Mouse (Mus musculus) intestine, embryonic 14.5 days (tissue): ENCODE measurements around the gene Use1. TPM values are rescaled to one million over a fixed set of nuclear protein-coding genes. Genes with fewer than 3 reads are reported as not detected.

ENCODE experiments used
- ATAC-seq: fragments of 200-750 bp; cut with Nextera tagmentation; replicated peaks from 2 replicates; pipeline ENCODE4 v1.8.0; 2017; ENCODE audit warnings: low read depth, moderate number of reproducible peaks, moderate TSS enrichment, moderate library complexity; ENCODE audit not compliant: low FRiP score, low TSS enrichment
- DNase-seq: peaks from one replicate; pipeline ENCODE4 v3.0.0-alpha.2; 2018; ENCODE audit warnings: low spot score
- H3K27ac ChIP-seq: fragments of 300-500 bp; sonication (generic); 2 replicates; pipeline ENCODE4 v1.5.1; 2014; ENCODE audit warnings: low read depth, mild to moderate bottlenecking, control low read depth
- H3K27me3 ChIP-seq: fragments of 300-500 bp; sonication (generic); replicated peaks from 2 replicates; pipeline ENCODE4 v1.6.1; 2014; ENCODE audit warnings: low read length, control low read depth; ENCODE audit not compliant: control insufficient read depth, insufficient read depth
- H3K36me3 ChIP-seq: fragments of 300-500 bp; sonication (generic); 2 replicates; pipeline ENCODE4 v1.6.1; 2014; ENCODE audit warnings: low read length, control low read depth; ENCODE audit not compliant: control insufficient read depth, insufficient read depth
- H3K4me1 ChIP-seq: fragments of 300-500 bp; sonication (generic); replicated peaks from 2 replicates; pipeline ENCODE4 v1.6.1; 2014; ENCODE audit warnings: low read length, control low read depth, mixed read lengths; ENCODE audit not compliant: control insufficient read depth, insufficient read depth
- H3K4me2 ChIP-seq: fragments of 300-500 bp; sonication (generic); 2 replicates; pipeline ENCODE4 v1.6.1; 2014; ENCODE audit warnings: low read length
- H3K4me3 ChIP-seq: fragments of 300-500 bp; sonication (generic); 2 replicates; pipeline ENCODE4 v1.5.1; 2014; ENCODE audit warnings: low read depth, low read length, control low read depth, mixed read lengths
- H3K9ac ChIP-seq: fragments of 300-500 bp; sonication (generic); 2 replicates; pipeline ENCODE4 v1.6.1; 2014; ENCODE audit warnings: mild to moderate bottlenecking, low read length
- H3K9me3 ChIP-seq: fragments of 300-500 bp; sonication (generic); 2 replicates; pipeline ENCODE4 v1.6.1; 2016; ENCODE audit warnings: low read length, control low read depth; ENCODE audit not compliant: control insufficient read depth
- WGBS: fragments of 180-500 bp; shearing (Covaris S2); extraction: QIAGEN DNeasy Blood & Tissue Kit; methylation state at CpG from one replicate; pipeline ENCODE4 v1.1.7; 2014; 5-methylcytosine and 5-hydroxymethylcytosine counted together
- polyA plus RNA-seq: library from polyadenylated mRNA; unstranded; fragments of >200 nt; fragmentation: Nextera tagmentation; extraction: Ambion mirVana; gene quantifications from 2 replicates; pipeline ENCODE4 v1.2.1, GENCODE M21; 2014

Gene Use1
- polyA plus RNA-seq, 1 experiment from 2014 or later = 110 TPM

DNA sequence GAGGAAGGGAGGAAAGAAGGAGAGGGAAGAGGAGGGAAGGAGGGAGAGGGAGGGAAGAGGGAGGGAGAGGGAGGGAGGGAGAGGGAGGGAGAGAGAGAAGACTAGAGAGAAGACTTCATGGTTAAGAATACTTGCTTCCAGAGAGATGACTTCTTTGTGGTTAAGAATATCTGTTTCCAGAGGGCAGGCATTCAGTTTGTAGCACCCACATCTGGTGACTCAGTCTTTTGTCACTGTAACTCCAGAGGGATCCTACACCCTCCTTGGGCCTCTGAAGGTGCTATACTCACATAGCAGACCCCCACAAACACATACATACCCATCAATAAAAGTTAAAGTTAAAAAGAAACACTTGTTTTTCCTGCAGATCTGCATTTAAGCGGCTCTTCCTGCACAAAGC lies 15.1 kb upstream of the Use1 start:
- Histone ChIP-seq H3K4me3 (no peak overlapping the region), H3K27me3 (no peaks in the 10 kb centered on the region), H3K4me1 (no peaks in the 10 kb centered on the region), H3K4me2 (no peak overlapping the region), H3K9ac (no peak overlapping the region), H3K36me3 (peaks cover 87% of the 10 kb centered on the region), H3K9me3 (no peaks in the 10 kb centered on the region), H3K27ac (no peak overlapping the region)
- ATAC-seq (no peak), DNase-seq (no peak)
- 92% methylated on average over 1 of the region's 1 CpGs for WGBS

- H3K36me3 ChIP-seq = peaks cover 80% of the 10 kb centered on the region
- ATAC-seq (no peak), DNase-seq (no peak)
These were observed 8.6 kb upstream of the Use1 start for GRCm38 (mm10) chr8:71358026-71358425.

GRCm38 (mm10) chr8:71367529-71368176 lies 1.0 kb downstream of the Use1 start:
- Histone ChIP-seq H3K4me2 (peak overlapping the region; percentile 71), H3K4me3 (peak overlapping the region; percentile 66), H3K9ac (peak overlapping the region; percentile 64), H3K9me3 (no peaks in the 10 kb centered on the region), H3K27me3 (no peaks in the 10 kb centered on the region), H3K27ac (peak overlapping the region; percentile 88), H3K4me1 (peaks cover 11% of the 10 kb centered on the region), H3K36me3 (peaks cover 12% of the 10 kb centered on the region; the same call in 1 of the 2 replicates)
- WGBS = 41% methylated on average over 17 of the region's 17 CpGs
- DNase-seq (no peak), ATAC-seq (no peak; the same call in 1 of the 2 replicates)

More at GRCm38 (mm10) chr8:71358026-71358425, 8.6 kb upstream of the Use1 start:
- Histone ChIP-seq H3K9me3 (no peaks in the 10 kb centered on the region), H3K27ac (no peak overlapping the region), H3K4me2 (no peak overlapping the region), H3K4me3 (no peak overlapping the region), H3K27me3 (no peaks in the 10 kb centered on the region), H3K9ac (no peak overlapping the region), H3K4me1 (no peaks in the 10 kb centered on the region)
- WGBS = 80% methylated on average over 3 of the region's 3 CpGs

DNA sequence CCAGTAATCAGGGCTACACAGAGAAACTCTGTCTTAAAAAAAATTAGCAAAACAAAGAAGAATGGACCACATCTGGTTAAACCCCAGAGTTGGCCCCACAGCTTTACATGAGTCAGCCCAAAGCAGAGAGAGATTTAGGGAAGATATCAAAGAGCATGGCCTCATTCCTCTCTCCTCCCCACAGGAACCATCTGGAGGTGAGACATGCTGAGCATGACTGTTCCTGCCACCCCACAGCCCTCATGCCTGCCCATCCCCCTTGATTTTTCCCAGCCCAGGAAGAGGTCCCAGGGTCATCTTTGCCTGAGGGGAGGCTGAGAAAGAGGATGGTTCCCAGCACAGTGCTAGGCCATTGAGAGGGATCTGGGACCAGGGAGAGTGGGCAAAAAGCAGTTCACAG lies 1.7 kb downstream of the Use1 start:
- Histone ChIP-seq H3K9me3 (no peaks in the 10 kb centered on the region), H3K27ac (0 out of 2 replicates have a peak overlapping the region, but pooled peaks have one; percentile 88), H3K27me3 (no peaks in the 10 kb centered on the region), H3K4me1 (peaks cover 11% of the 10 kb centered on the region), H3K9ac (no peak overlapping the region; the same call in 1 of the 2 replicates), H3K4me2 (peak overlapping the region; percentile 71), H3K36me3 (peaks cover 19% of the 10 kb centered on the region; the same call in 1 of the 2 replicates), H3K4me3 (0 out of 2 replicates have a peak overlapping the region, but pooled peaks have one; percentile 66)
- ATAC-seq = no peak
- DNase-seq = no peak

DNA sequence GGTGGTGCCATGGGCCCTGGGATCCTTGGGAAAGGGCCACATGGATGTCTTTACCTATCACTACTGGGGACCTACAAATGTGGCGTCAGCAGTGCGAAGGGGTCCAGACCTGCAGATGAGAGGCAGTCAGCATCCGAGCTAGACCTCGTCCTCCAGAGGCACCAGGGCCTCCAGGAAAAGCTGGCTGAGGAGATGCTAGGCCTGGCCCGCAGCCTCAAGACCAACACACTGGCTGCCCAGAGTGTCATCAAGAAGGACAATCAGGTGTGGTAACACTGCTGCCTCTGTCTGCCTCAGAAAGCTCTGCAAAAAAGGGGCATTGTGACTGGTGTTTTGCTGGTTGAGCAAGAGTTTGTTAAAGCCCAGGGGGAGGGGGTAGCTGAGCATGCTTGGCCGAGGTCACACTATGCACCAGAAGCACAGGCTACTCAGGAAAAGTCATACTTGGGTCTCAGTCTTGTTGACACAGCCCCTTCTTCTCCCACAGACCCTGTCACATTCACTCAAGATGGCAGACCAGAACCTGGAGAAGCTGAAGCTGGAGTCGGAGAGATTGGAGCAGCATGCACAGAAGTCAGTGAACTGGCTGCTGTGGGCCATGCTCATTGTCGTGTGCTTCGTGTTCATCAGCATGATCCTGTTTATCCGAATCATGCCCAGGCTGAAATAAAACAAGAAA lies 2.5 kb downstream of the Use1 start:
- H3K36me3 ChIP-seq = peaks cover 27% of the 10 kb centered on the region
- no peak overlapping the region for H3K4me3 ChIP-seq
- WGBS = 92% methylated on average over 10 of the region's 10 CpGs
- DNase-seq (no peak), ATAC-seq (no peak)
- no peak overlapping the region for H3K27ac ChIP-seq
- no peaks in the 10 kb centered on the region for H3K27me3 ChIP-seq
- H3K4me1 ChIP-seq = peaks cover 11% of the 10 kb centered on the region
- no peak overlapping the region for H3K4me2 ChIP-seq
- H3K9me3 ChIP-seq = no peaks in the 10 kb centered on the region
- no peak overlapping the region for H3K9ac ChIP-seq

- no peak for ATAC-seq
- H3K4me1 ChIP-seq = peaks cover 16% of the 10 kb centered on the region
- peak overlapping the region; percentile 48; the same call in 1 of the 2 replicates for H3K27ac ChIP-seq
- peaks cover 41% of the 10 kb centered on the region for H3K36me3 ChIP-seq
- H3K4me3 ChIP-seq = peak overlapping the region; percentile 68
- no peak for DNase-seq
- H3K27me3 ChIP-seq = no peaks in the 10 kb centered on the region
- peak overlapping the region; percentile 50; the same call in 1 of the 2 replicates for H3K9ac ChIP-seq
- no peaks in the 10 kb centered on the region for H3K9me3 ChIP-seq
- peak overlapping the region; percentile 53 for H3K4me2 ChIP-seq
- WGBS = 16% methylated on average over 5 of the region's 5 CpGs
These were observed 4.1 kb downstream of the Use1 start for GRCm38 (mm10) chr8:71370711-71371235.

DNA sequence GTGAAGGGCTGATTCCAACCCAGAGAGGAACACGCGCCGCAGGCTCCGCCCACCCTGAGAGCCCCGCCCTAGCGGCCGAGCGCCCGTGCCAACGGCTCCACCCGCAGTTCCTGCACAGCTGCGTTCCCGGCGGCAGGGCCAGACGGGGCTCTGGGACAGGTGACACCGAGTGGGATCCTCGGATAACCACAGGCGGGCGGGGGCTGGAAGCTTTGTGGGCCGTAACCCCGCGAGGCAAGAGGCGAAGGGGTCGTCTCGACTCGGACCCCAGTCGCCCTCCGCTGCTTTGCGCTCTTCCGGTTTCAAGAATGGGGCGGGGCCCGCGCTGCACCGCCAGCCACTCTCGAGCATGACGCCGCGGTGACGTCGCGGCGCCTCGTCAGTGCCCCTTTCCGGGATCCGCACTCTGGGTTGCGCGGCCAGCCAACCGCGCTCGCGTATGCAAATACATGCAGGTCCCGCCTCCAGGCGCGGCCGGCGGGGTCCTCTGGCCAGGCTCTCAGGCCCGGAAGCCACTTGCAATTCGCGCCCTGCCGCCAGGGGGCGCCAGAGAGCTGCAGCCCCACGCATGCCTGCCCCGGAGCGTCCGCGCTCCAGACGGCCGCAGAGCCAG lies 4.7 kb downstream of the Use1 start, which contains the start of gene Ocel1:
Ocel1 (plus strand) TSS at position 63 of the 613 bp plus-strand sequence.
- peak; percentile 97 for DNase-seq
- Histone ChIP-seq H3K4me2 (peak within 1 kb of the TSS; percentile 53), H3K36me3 (peaks cover 41% of the 10 kb centered on the region), H3K9me3 (no peaks in the 10 kb centered on the region), H3K27ac (peak within 1 kb of the TSS; percentile 51; the same call in 1 of the 2 replicates), H3K4me3 (peak within 1 kb of the TSS; percentile 68), H3K27me3 (no peaks in the 10 kb centered on the region), H3K4me1 (peaks cover 22% of the 10 kb centered on the region), H3K9ac (peak within 1 kb of the TSS; percentile 50; the same call in 1 of the 2 replicates)
- WGBS = 1% methylated on average over 67 of the region's 68 CpGs
- peak; percentile 85 for ATAC-seq

DNA sequence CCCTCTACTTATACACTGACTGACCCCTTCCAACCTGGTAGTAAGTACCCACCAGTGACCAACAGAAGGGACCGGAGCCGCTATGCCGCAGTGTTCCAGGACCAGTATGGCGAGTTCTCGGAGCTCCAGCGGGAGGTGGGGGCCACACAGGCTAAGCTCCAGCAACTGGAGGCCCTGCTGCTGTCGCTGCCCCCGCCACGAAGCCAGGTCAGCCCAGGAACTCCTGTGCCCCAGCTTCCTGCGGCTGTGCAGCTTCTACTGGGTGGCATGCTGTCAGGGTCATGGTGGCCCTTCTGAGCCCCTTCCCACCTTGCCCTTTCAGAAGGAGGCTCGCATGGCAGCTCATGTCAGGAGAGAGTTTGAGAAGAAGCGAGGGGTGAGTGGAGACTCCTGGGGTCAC lies 5.8 kb downstream of the Use1 start:
- H3K27me3 ChIP-seq = no peaks in the 10 kb centered on the region
- ATAC-seq (no peak), DNase-seq (no peak)
- H3K9me3 ChIP-seq = no peaks in the 10 kb centered on the region
- peaks cover 48% of the 10 kb centered on the region for H3K36me3 ChIP-seq
- WGBS = 86% methylated on average over 12 of the region's 12 CpGs
- H3K27ac ChIP-seq = no peak overlapping the region
- H3K4me1 ChIP-seq = peaks cover 29% of the 10 kb centered on the region
- H3K4me2 ChIP-seq = no peak overlapping the region
- H3K4me3 ChIP-seq = no peak overlapping the region
- no peak overlapping the region for H3K9ac ChIP-seq
